Mouse (Mus musculus) embryonic facial prominence, embryonic 11.5 days (tissue): Measurements from ENCODE around the gene Naa35. TPM values are rescaled to one million over a fixed set of nuclear protein-coding genes. Genes with fewer than 3 reads are reported as not detected.
A peak's percentile ranks its signal among the peaks of the same experiment; 100 is the strongest.

Source experiments
- ATAC-seq: fragments of 200-750 bp; cut with Nextera tagmentation; replicated peaks from 2 replicates; pipeline ENCODE4 v1.8.0; 2017; ENCODE audit warnings: low read depth; ENCODE audit not compliant: insufficient number of reproducible peaks, low FRiP score, low TSS enrichment
- DNase-seq: peaks from one replicate; pipeline ENCODE4 v3.0.0-alpha.2; 2015; ENCODE audit warnings: low spot score
- H3K27ac ChIP-seq: fragments of 300-500 bp; sonication (generic); replicated peaks from 2 replicates; pipeline ENCODE4 v1.5.1; 2014; ENCODE audit warnings: mild to moderate bottlenecking, low read depth, low read length, control low read depth
- H3K27me3 ChIP-seq: fragments of 300-500 bp; sonication (generic); 2 replicates; pipeline ENCODE4 v1.6.1; 2014; ENCODE audit warnings: mild to moderate bottlenecking, low read length, moderate library complexity, mixed read lengths; ENCODE audit not compliant: control insufficient read depth, insufficient read depth
- H3K36me3 ChIP-seq: fragments of 300-500 bp; sonication (generic); replicated peaks from 2 replicates; pipeline ENCODE4 v1.6.1; 2014; ENCODE audit warnings: low read depth, mild to moderate bottlenecking, low read length, moderate library complexity, mixed read lengths; ENCODE audit not compliant: control insufficient read depth, insufficient read depth
- H3K4me1 ChIP-seq: fragments of 300-500 bp; sonication (generic); 2 replicates; pipeline ENCODE4 v1.6.1; 2014; ENCODE audit warnings: low read length, mixed read lengths; ENCODE audit not compliant: control insufficient read depth, insufficient read depth
- H3K4me2 ChIP-seq: fragments of 300-500 bp; sonication (generic); 2 replicates; pipeline ENCODE4 v1.6.1; 2014; ENCODE audit warnings: low read depth, mild to moderate bottlenecking, control low read depth, low read length, moderate library complexity
- H3K4me3 ChIP-seq: fragments of 300-500 bp; sonication (generic); 2 replicates; pipeline ENCODE4 v1.5.1; 2014; ENCODE audit warnings: low read depth, low read length, control low read depth
- H3K9ac ChIP-seq: fragments of 300-500 bp; sonication (generic); replicated peaks from 2 replicates; pipeline ENCODE4 v1.6.1; 2014; ENCODE audit warnings: mild to moderate bottlenecking, control low read depth, low read length
- H3K9me3 ChIP-seq: fragments of 300-500 bp; sonication (generic); replicated peaks from 2 replicates; pipeline ENCODE4 v1.6.1; 2016; ENCODE audit warnings: mild to moderate bottlenecking, low read length, inconsistent platforms, mixed read lengths; ENCODE audit not compliant: control insufficient read depth
- WGBS: fragments of 180-500 bp; shearing (Covaris S2); extraction: QIAGEN DNeasy Blood & Tissue Kit; methylation state at CpG from one replicate; pipeline ENCODE4 v1.1.7; 2014; 5-methylcytosine and 5-hydroxymethylcytosine counted together
- polyA plus RNA-seq: library from polyadenylated mRNA; unstranded; fragments of >200 nt; fragmentation: Nextera tagmentation; extraction: Ambion mirVana; gene quantifications from 2 replicates; pipeline ENCODE4 v1.2.1, GENCODE M21; 2014

Gene Naa35
- polyA plus RNA-seq, 1 experiment from 2014 or later = 104 TPM

GRCm38 (mm10) chr13:59549318-59549798 lies 35.7 kb upstream of the Naa35 start:
- 67% methylated on average over 1 of the region's 1 CpGs for WGBS
- Histone ChIP-seq H3K36me3 (no peaks in the 10 kb centered on the region), H3K4me2 (no peak overlapping the region), H3K27ac (no peak overlapping the region), H3K27me3 (no peaks in the 10 kb centered on the region), H3K9ac (no peak overlapping the region), H3K4me3 (no peak overlapping the region), H3K9me3 (no peaks in the 10 kb centered on the region), H3K4me1 (no peaks in the 10 kb centered on the region)
- ATAC-seq = no peak
- DNase-seq = no peak

DNA sequence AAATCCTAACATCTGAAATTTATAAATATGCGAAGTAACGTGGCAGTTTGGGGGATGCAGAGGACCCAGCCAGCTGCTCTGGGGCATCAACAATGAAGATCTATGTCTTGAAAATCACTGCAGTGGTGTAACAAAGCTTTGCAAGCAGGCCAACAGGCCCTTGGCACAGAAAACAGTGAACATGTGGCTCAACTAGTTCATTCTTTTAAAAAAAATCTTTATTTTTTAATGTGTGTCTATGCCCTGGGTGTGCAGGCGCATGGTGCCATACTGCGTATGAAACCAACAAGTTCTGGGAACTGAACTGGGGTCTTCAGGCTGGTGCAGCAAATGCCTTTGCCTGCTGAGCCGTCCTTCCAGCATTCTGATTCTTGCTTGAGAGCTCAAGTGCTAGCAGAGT lies 32.8 kb upstream of the Naa35 start:
- H3K4me1 ChIP-seq = no peaks in the 10 kb centered on the region
- H3K27me3 ChIP-seq = no peaks in the 10 kb centered on the region
- DNase-seq = no peak
- no peaks in the 10 kb centered on the region for H3K36me3 ChIP-seq
- ATAC-seq = no peak
- H3K4me3 ChIP-seq = no peak overlapping the region
- H3K27ac ChIP-seq = no peak overlapping the region
- no peaks in the 10 kb centered on the region for H3K9me3 ChIP-seq
- WGBS = 89% methylated on average over 5 of the region's 5 CpGs
- no peak overlapping the region for H3K4me2 ChIP-seq
- no peak overlapping the region for H3K9ac ChIP-seq

DNA sequence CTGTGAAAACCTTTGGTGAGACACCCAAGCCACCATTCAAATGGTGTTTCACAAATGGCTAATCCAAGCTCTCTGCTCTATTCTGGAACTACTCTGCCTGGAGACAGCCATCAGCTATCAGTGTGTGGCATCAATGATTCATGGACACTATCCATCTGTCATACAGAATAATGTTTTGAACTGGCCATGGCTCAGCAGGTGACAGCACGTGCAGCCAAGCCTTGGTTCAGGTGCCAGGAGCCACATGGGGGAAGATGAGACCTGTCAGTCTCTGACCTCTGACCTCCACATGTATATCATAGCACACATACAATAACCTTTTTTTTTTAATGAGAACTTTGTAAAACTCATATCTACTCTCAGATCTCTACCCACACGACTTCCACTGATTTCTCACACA lies 32.3 kb upstream of the Naa35 start:
- Histone ChIP-seq H3K9me3 (no peaks in the 10 kb centered on the region), H3K27ac (no peak overlapping the region), H3K4me3 (no peak overlapping the region), H3K4me1 (no peaks in the 10 kb centered on the region), H3K9ac (no peak overlapping the region), H3K27me3 (no peaks in the 10 kb centered on the region), H3K4me2 (no peak overlapping the region), H3K36me3 (no peaks in the 10 kb centered on the region)
- WGBS = 73% methylated on average over 2 of the region's 2 CpGs
- DNase-seq = no peak
- no peak for ATAC-seq

DNA sequence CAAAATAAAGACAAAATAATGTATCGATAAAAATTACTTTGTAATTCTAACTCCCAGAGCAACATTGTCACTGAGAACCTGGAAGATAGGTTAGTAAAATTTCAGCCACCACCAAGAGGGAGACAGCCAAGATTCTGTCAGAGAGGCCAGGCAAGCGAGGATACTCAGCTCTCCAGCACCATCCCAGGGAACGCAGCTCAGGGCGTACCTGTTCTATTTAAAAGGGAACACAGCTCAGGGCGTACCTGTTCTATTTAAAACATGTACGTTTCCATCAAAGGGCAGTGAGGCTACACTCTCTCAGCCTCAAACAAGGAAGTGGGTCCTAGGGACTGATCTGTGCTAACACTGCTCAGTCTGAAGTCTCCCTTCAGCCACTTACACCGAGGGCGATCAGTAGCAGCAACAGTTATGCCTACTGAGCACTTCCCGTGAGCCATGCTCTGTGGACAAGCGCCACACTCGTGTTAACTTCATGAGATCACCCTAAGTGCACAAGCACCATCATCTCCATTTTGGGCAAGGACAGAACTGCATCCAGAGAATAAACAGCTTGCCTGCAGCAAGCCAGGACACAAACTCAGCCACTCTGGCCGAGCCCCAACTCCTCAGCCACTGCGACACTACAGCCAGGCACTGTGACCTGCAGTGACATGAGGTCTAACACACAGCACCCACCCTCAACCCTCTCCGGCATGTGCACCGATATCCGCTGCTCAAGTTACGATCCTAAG lies 30.1 kb upstream of the Naa35 start:
- DNase-seq = no peak
- no peak overlapping the region for H3K4me3 ChIP-seq
- 73% methylated on average over 17 of the region's 17 CpGs for WGBS
- no peak for ATAC-seq
- no peaks in the 10 kb centered on the region for H3K27me3 ChIP-seq
- no peak overlapping the region for H3K27ac ChIP-seq
- no peak overlapping the region for H3K4me2 ChIP-seq
- H3K9ac ChIP-seq = no peak overlapping the region
- no peaks in the 10 kb centered on the region for H3K9me3 ChIP-seq
- no peaks in the 10 kb centered on the region for H3K36me3 ChIP-seq
- H3K4me1 ChIP-seq = no peaks in the 10 kb centered on the region

DNA sequence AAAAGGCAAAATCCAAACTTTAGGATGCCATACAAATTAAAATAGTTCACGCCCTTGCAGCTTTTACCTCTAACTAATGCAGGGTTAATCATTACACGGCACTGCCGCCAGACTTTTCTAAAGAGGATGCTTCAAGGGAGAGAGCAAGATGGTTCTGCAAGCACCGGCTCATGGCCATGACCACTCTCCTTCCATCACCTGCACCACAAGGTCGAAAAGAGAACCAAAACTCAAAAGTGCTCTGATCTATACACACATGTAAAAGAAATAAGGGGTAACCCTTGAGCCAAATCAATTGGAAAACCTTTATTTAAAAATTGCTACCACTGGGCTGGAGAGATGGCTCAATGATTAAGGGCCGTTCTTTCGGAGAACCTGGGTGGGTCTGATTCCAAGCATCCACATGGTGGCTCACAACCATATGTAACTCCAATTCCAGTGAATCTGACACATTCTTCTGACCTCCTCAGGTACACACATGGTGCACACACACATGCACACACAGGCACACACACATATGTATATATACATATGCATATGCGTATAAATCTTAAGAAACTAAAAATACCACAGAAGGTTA lies 29.4 kb upstream of the Naa35 start:
- no peak overlapping the region; the same call in 1 of the 2 replicates for H3K4me2 ChIP-seq

DNA sequence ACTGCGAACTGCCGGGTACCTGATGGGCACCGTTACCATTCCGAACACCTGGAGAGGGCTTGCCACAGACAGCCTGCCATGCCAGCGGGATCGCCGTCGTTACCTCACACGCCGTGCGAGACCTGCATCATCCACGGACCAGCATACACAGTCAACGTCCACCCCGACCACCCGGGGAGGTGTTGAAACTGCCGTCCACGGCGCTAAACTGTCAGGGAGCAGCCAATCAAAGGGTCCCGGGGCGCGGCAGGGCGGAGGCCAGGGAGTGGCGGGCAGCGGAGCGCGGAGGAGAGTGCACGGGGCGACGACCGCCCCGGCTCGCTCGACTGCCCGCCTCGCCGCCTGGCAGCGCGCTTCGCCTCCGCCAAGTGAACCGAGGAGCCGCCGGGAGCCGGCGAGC lies 28.4 kb upstream of the Naa35 start:
- H3K27me3 ChIP-seq = no peaks in the 10 kb centered on the region
- H3K4me3 ChIP-seq = peak overlapping the region; percentile 79
- under 1% methylated on average over 39 of the region's 45 CpGs for WGBS
- peak overlapping the region; percentile 89 for H3K4me2 ChIP-seq
- no peaks in the 10 kb centered on the region for H3K36me3 ChIP-seq
- ATAC-seq (peak; percentile 79), DNase-seq (peak; percentile 59)
- no peaks in the 10 kb centered on the region for H3K4me1 ChIP-seq
- peak overlapping the region; percentile 80 for H3K9ac ChIP-seq
- no peaks in the 10 kb centered on the region for H3K9me3 ChIP-seq
- H3K27ac ChIP-seq = peak overlapping the region; percentile 60; the same call in 1 of the 2 replicates

More for the DNA sequence above, 29.4 kb upstream of the Naa35 start:
- H3K4me1 ChIP-seq = no peaks in the 10 kb centered on the region
- no peaks in the 10 kb centered on the region for H3K27me3 ChIP-seq
- H3K9ac ChIP-seq = no peak overlapping the region
- 82% methylated on average over 8 of the region's 8 CpGs for WGBS
- H3K36me3 ChIP-seq = no peaks in the 10 kb centered on the region
- H3K4me3 ChIP-seq = no peak overlapping the region
- ATAC-seq (no peak), DNase-seq (no peak)
- no peaks in the 10 kb centered on the region for H3K9me3 ChIP-seq
- H3K27ac ChIP-seq = no peak overlapping the region

DNA sequence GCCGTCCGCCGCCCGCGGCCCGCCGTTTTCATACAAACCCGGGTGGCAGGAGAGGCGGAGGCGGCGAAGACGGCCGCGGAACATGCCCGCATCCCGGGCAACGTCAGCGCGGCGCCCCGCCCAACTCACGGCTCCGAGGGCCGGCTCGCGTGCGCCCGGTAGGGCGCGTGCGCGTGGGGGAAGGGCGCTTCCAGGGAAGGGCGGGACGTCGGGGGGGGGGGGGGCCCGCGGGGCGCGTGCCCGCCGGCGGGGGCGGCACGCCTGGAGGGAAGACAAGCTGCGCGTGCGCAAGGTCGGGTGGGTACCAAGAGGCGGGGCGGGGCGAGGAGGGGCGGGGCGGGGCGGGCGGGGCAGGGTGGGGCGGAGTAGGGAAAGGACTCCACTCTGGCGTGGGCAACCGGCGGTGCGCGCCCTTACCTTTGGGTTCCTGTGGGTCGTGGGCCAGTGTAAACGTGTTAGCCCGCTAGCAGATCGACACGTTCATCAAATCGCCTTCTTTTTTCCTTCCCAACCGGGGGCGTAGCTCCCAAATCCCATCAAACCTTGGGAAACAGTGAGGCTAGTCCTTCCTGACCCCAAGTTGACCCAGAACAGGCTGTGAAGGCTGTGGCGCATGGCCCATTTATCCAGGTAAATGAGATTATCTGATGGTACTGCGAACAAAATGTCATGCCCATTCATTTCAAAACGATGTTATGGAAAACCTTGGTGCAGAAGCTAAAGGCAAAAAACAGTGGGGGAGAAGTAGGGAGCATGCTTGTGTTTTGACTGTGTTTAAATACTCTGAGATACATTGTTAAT lies 27.7 kb upstream of the Naa35 start:
- DNase-seq = peak; percentile 87
- Histone ChIP-seq H3K27ac (peak overlapping the region; percentile 60; the same call in 1 of the 2 replicates), H3K4me3 (peak overlapping the region; percentile 79), H3K9me3 (no peaks in the 10 kb centered on the region), H3K4me2 (peak overlapping the region; percentile 89), H3K27me3 (no peaks in the 10 kb centered on the region), H3K4me1 (no peaks in the 10 kb centered on the region), H3K36me3 (no peaks in the 10 kb centered on the region), H3K9ac (peak overlapping the region; percentile 80)
- WGBS = 1% methylated on average over 41 of the region's 73 CpGs
- peak; percentile 85 for ATAC-seq
